ENCODE assay signal across 22 mouse cellular contexts in the genomic region with DNA sequence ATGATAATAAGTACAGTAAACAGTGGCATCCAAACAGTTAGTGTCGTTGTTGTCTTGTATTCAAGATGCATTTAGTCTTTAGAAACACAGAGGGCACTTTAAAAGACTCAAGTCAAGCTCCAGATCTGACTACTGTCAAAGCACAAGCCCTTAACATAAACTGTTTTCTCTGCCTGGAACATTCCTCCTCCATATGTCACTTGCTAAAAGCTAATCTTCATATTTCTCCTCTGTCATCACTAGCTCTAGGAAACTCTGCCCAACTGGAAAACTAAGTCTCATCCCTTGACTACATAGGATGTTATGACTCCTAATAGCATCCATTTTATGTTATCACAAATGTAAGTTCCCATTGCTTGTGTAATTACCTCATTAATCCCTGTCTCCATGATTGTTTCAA.
"Had no signal": no experiment of that assay in that cellular context is flagged by ENCODE, and none has a peak within 500 bp of the region (broad histone marks: within the 10 kb centered on the region; RNA-seq: fewer than 3 reads in every experiment).

No protein-coding gene starts in this region.

- ATAC-seq: liver, postnatal 0 days; midbrain, embryonic 13.5 days; midbrain, embryonic 16.5 days had no signal

- DNase-seq: liver, embryonic 13.5 days; liver, postnatal 0 days; lung, adult 2 months; lung, postnatal 14 days; retina, postnatal 1 day; right cerebral cortex, adult 18-20 months; right cerebral cortex, postnatal 25 days; right cerebral cortex, postnatal 4 days; spleen, adult 18-20 months; thymus, adult 2 months; thymus, postnatal 25 days; thymus, postnatal 4 days had no signal

- H3K27me3 ChIP-seq: liver, embryonic 13.5 days; liver, embryonic 15.5 days; lung, embryonic 15.5 days; megakaryocyte, embryonic 14.5 days; midbrain, embryonic 13.5 days; neural tube, embryonic 13.5 days; neural tube, embryonic 15.5 days had no signal

- H3K9ac ChIP-seq: liver, embryonic 13.5 days; liver, embryonic 15.5 days; liver, postnatal 0 days; lung, embryonic 15.5 days; midbrain, embryonic 13.5 days; neural tube, embryonic 13.5 days; neural tube, embryonic 15.5 days had no signal

- H3K27ac ChIP-seq: liver, embryonic 13.5 days; liver, embryonic 15.5 days; lung, embryonic 15.5 days; macrophage; midbrain, embryonic 13.5 days; neural tube, embryonic 13.5 days; neural tube, embryonic 15.5 days had no signal

- H3K4me3 ChIP-seq: liver, embryonic 13.5 days; liver, embryonic 15.5 days; lung, embryonic 15.5 days; megakaryocyte, embryonic 14.5 days; midbrain, embryonic 13.5 days; myocyte; neural tube, embryonic 13.5 days; neural tube, embryonic 15.5 days had no signal

- H3K36me3 ChIP-seq: liver, embryonic 13.5 days; liver, embryonic 15.5 days; lung, embryonic 15.5 days; midbrain, embryonic 13.5 days; neural tube, embryonic 13.5 days; neural tube, embryonic 15.5 days had no signal

- H3K4me1 ChIP-seq: liver, embryonic 13.5 days; liver, embryonic 15.5 days; lung, embryonic 15.5 days; megakaryocyte, embryonic 14.5 days; midbrain, embryonic 13.5 days; neural tube, embryonic 13.5 days; neural tube, embryonic 15.5 days had no signal

- H3K9me3 ChIP-seq: liver, embryonic 13.5 days; liver, embryonic 15.5 days; lung, embryonic 15.5 days; midbrain, embryonic 13.5 days; neural tube, embryonic 13.5 days; neural tube, embryonic 15.5 days had no signal

- H3K4me2 ChIP-seq: liver, embryonic 13.5 days; liver, embryonic 15.5 days; lung, embryonic 15.5 days; midbrain, embryonic 11.5 days; midbrain, embryonic 13.5 days; neural tube, embryonic 13.5 days; neural tube, embryonic 15.5 days had no signal
